Mouse (Mus musculus) megakaryocyte, embryonic 14.5 days (primary cell): ENCODE data around the gene Nusap1. TPM values are rescaled to one million over a fixed set of nuclear protein-coding genes. Genes with fewer than 3 reads are reported as not detected.

Source experiments
- H3K27me3 ChIP-seq: replicated peaks from 2 replicates; pipeline ENCODE3; 2012; ENCODE audit warnings: inconsistent platforms
- H3K36me3 ChIP-seq: replicated peaks from 2 replicates; pipeline ENCODE3; 2012; ENCODE audit warnings: low read length, inconsistent platforms, mixed read lengths
- H3K4me1 ChIP-seq: 2 replicates; pipeline ENCODE4 v1.6.1; 2012; ENCODE audit warnings: inconsistent platforms
- H3K4me3 ChIP-seq: replicated peaks from 2 replicates; pipeline ENCODE3; 2012; ENCODE audit warnings: moderate library complexity, mild to moderate bottlenecking, inconsistent platforms
- H3K9me3 ChIP-seq: 2 replicates; pipeline ENCODE4 v1.6.1; 2012; ENCODE audit warnings: inconsistent platforms
- FLI1 ChIP-seq: IDR thresholded peaks from 2 replicates; pipeline ENCODE4 v1.6.1; 2012; ENCODE audit warnings: low read length, inconsistent platforms, mixed read lengths
- GATA1 ChIP-seq: IDR thresholded peaks from 3 replicates; pipeline ENCODE4 v1.6.1; 2012; ENCODE audit warnings: mixed read lengths, low read length, inconsistent platforms, borderline replicate concordance
- polyA plus RNA-seq: library from polyadenylated mRNA; stranded (reverse); fragments of >175 nt; gene quantifications from 2 replicates; pipeline ENCODE4 v1.2.3, GENCODE M21; 2012; ENCODE audit warnings: low replicate concordance; ENCODE audit not compliant: insufficient read depth

The Nusap1 gene
- polyA plus RNA-seq, 1 experiment: 1.3 TPM

DNA sequence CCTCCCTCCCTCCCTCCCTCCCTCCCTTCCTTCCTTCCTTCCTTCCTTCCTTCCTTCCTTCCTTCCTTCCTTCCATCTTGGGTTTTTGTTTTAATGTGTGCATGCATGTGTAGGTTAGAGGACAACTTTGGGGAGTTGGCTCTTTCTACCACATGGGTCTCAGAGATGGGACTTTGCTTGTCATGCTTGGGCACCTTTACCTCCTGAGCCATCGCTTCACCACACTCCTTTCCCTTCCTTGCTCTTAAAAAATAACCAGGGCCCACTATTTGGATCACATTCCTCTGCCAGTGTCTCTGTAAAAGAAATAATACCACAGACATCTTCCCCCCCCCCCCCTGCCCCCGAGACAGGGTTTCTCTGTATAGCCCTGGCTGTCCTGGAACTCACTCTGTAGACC is 65.6 kb downstream of the Nusap1 start:
- Histone ChIP-seq H3K27me3 (no peaks in the 10 kb centered on the region), H3K4me1 (peaks cover 54% of the 10 kb centered on the region), H3K4me3 (no peak overlapping the region), H3K36me3 (peaks cover 59% of the 10 kb centered on the region), H3K9me3 (peaks cover 4% of the 10 kb centered on the region)
- TF ChIP-seq GATA1 (no peak), FLI1 (no peak)

DNA sequence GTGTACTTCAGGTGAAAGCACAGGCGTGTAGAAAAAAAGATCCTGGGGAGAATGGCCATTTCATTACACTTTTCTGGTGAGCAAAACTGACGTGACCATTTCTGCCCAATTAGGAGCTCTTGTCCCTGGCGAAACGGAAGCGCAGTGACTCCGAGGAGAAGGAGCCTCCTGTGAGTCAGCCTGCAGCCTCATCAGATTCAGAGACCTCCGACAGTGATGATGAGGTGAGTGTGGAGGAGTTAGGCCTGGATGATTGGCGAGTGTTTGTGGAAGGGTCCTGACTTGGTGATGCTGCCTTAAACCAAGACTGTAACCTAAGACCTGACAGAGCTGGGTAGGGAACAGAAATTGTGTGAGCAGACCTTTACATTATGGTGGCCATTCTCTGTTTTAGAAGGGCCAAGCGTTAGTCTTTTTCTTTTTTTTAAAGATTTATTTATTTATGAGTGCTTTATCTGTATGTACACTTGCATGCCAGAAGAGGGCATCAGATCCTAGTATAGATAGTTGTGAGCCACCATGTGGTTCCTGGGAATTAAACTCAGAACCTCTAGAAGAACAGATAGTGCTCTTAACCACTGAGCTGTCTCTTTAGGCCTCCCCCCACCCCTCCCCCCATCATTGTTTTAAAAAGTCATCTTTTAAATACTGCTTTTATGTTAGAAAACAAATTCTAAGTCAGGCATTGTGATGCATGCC is 74.1 kb downstream of the Nusap1 start:
- H3K27me3 ChIP-seq: no peaks in the 10 kb centered on the region
- TF ChIP-seq GATA1 (no peak), FLI1 (no peak)
- H3K4me1 ChIP-seq: peaks cover 52% of the 10 kb centered on the region
- H3K36me3 ChIP-seq: peaks cover 60% of the 10 kb centered on the region
- H3K9me3 ChIP-seq: no peaks in the 10 kb centered on the region
- H3K4me3 ChIP-seq: no peak overlapping the region

DNA sequence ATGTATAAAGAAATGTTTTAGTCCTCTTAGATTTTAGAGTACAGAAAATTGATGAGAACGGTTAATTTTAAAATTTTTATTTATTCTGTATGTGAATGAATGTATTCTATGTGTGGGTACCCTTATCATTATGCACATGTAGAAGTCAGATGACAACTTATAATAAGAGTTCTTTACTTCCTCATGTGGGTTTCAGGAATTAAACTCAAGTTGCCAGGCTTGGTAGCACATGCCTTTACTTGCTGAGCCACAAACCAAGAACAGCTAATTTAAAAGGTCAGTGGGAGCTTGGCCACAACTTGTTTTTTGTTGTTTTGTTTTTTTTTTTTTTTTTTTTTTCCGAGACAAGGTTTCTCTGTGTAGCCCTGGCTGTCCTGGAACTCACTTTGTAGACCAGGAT is 76.7 kb downstream of the Nusap1 start:
- TF ChIP-seq GATA1: no peak
- Histone ChIP-seq H3K4me3 (no peak overlapping the region), H3K36me3 (peaks cover 62% of the 10 kb centered on the region), H3K9me3 (no peaks in the 10 kb centered on the region), H3K4me1 (peaks cover 50% of the 10 kb centered on the region), H3K27me3 (no peaks in the 10 kb centered on the region)

DNA sequence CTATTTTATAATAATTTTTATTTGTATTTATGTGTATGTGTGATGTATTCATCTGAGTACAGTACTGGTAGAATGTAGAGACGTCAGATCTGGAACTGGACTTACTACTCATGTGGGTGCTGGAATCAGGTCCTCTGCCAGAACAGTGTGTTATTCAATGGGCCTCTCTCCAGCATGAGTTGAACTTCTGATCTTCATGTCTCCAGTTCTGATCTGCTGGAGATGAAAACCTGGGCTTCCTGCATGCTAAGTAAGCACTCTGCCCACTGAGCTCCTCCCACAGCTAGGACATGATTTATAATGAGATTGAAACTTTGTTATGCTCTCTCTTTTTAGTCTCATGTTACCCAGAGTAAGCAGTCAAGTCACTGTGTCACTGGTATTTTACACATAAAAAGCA is 78.0 kb downstream of the Nusap1 start:
- H3K4me1 ChIP-seq: peaks cover 48% of the 10 kb centered on the region
- no peaks in the 10 kb centered on the region for H3K27me3 ChIP-seq
- no peak overlapping the region for H3K4me3 ChIP-seq
- peaks cover 69% of the 10 kb centered on the region for H3K36me3 ChIP-seq
- TF ChIP-seq FLI1 (no peak), GATA1 (no peak)
- no peaks in the 10 kb centered on the region for H3K9me3 ChIP-seq

DNA sequence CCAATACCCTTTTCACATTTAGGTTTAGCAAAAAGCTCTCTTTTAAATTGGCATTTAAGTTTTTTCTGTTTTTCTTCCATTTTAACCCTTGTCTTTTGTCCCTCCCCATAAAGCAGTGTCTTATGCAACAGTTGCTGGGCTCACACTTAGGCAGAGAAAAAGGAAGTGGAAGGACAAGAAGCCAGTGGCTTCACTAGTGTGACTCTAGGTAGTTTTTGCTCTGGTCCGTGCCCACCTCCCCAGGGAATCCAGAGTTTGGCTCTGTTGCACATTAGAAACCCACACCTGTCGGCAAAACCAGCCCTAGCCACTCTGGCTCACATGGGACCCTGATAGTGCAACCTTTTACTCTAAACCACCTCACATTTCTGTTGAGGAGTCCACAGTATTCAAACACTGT is 80.4 kb downstream of the Nusap1 start:
- TF ChIP-seq FLI1: no peak
- TF ChIP-seq GATA1: no peak
- H3K4me3 ChIP-seq: no peak overlapping the region
- H3K36me3 ChIP-seq: peaks cover 69% of the 10 kb centered on the region
- H3K4me1 ChIP-seq: peaks cover 36% of the 10 kb centered on the region; the same call in 1 of the 2 replicates
- no peaks in the 10 kb centered on the region for H3K27me3 ChIP-seq
- H3K9me3 ChIP-seq: no peaks in the 10 kb centered on the region

DNA sequence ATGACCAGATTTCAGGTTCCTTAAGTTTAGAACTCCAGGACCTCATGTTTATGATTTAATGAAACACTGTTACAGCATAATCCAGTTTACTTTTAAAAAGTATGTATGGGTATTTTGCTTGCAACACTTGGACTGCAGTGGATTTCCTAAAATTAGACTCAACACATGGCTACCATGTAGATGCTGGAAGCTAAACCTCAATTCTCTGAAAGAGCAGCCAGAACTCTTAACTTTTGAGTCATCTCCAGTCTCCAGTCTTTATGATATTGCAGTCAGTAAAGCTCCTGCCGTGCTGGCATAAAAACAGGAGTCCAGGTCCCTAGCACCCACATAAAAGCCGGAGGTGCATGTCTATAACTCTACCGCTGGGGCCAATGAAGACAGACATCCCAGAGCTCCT is 81.9 kb downstream of the Nusap1 start:
- Histone ChIP-seq H3K4me3 (no peak overlapping the region), H3K36me3 (peaks cover 70% of the 10 kb centered on the region), H3K4me1 (peaks cover 38% of the 10 kb centered on the region; the same call in 1 of the 2 replicates), H3K9me3 (no peaks in the 10 kb centered on the region), H3K27me3 (no peaks in the 10 kb centered on the region)
- TF ChIP-seq GATA1: no peak
- TF ChIP-seq FLI1: no peak

Other genes with a start within 250 kb of the Nusap1 start
- 2.3 and 2.7 TPM in 2 replicates for gene Ino80, start 140.6 kb upstream of the Nusap1 start, polyA plus RNA-seq
- gene Exd1, start 70.7 kb upstream of the Nusap1 start, polyA plus RNA-seq: 0.01 TPM in 1 of 2 replicates, not detected in the other
- 9.7 and 15.1 TPM in 2 replicates for gene Chp1, start 70.6 kb upstream of the Nusap1 start, polyA plus RNA-seq
- gene Oip5, start 171 bp downstream of the Nusap1 start, polyA plus RNA-seq: 4.8 TPM in 1 of 2 replicates, not detected in the other
- 1.1 and 1.6 TPM in 2 replicates for gene Ndufaf1, start 44.5 kb downstream of the Nusap1 start, polyA plus RNA-seq
- gene Rtf1, start 56.8 kb downstream of the Nusap1 start, polyA plus RNA-seq: 19.2 and 81.2 TPM in 2 replicates
- 0.04 and 1.9 TPM in 2 replicates for gene Itpka, start 124.0 kb downstream of the Nusap1 start, polyA plus RNA-seq
- 0.25 TPM in 1 of 2 replicates, not detected in the other for gene Ltk, start 142.1 kb downstream of the Nusap1 start, polyA plus RNA-seq
- gene Rpap1, start 169.2 kb downstream of the Nusap1 start, polyA plus RNA-seq: 8.7 and 9.1 TPM in 2 replicates
- 0.64 TPM in 1 of 2 replicates, not detected in the other for gene Tyro3, start 179.4 kb downstream of the Nusap1 start, polyA plus RNA-seq